Mouse (Mus musculus) lung, postnatal 0 days (tissue): ENCODE results near the gene 9130213A22Rik. TPM values are rescaled to one million over a fixed set of nuclear protein-coding genes. Genes with fewer than 3 reads are reported as not detected.

Experiments used
- ATAC-seq: fragments of 200-750 bp; cut with Nextera tagmentation; 2 replicates; pipeline ENCODE4 v1.8.0; 2017; ENCODE audit warnings: moderate library complexity
- DNase-seq: peaks from one replicate; pipeline ENCODE4 v3.0.0-alpha.2; 2016; ENCODE audit warnings: low spot score
- H3K27ac ChIP-seq: fragments of 300-500 bp; sonication (generic); 2 replicates; pipeline ENCODE4 v1.5.1; 2014; ENCODE audit warnings: antibody characterized with exemption, mild to moderate bottlenecking, low read length, mixed read lengths
- H3K27me3 ChIP-seq: fragments of 300-500 bp; sonication (generic); replicated peaks from 2 replicates; pipeline ENCODE4 v1.6.1; 2014; ENCODE audit warnings: low read length, mixed read lengths; ENCODE audit not compliant: insufficient read depth
- H3K36me3 ChIP-seq: fragments of 300-500 bp; sonication (generic); 2 replicates; pipeline ENCODE4 v1.6.1; 2014; ENCODE audit warnings: low read length, mixed read lengths; ENCODE audit not compliant: insufficient read depth
- H3K4me1 ChIP-seq: fragments of 300-500 bp; sonication (generic); 2 replicates; pipeline ENCODE4 v1.6.1; 2014; ENCODE audit warnings: antibody characterized with exemption, low read depth, low read length, mixed read lengths; ENCODE audit not compliant: insufficient read depth
- H3K4me2 ChIP-seq: fragments of 300-500 bp; sonication (generic); replicated peaks from 2 replicates; pipeline ENCODE4 v1.6.1; 2014; ENCODE audit warnings: low read depth, mild to moderate bottlenecking, low read length, moderate library complexity, mixed read lengths
- H3K4me3 ChIP-seq: fragments of 300-500 bp; sonication (generic); 2 replicates; pipeline ENCODE4 v1.5.1; 2014; ENCODE audit warnings: low read depth, low read length
- H3K9ac ChIP-seq: fragments of 300-500 bp; sonication (generic); replicated peaks from 2 replicates; pipeline ENCODE4 v1.6.1; 2014; ENCODE audit warnings: low read depth, mild to moderate bottlenecking
- H3K9me3 ChIP-seq: fragments of 300-500 bp; sonication (generic); 2 replicates; pipeline ENCODE4 v1.6.1; 2016; ENCODE audit warnings: low read length, mixed read lengths
- CTCF ChIP-seq: IDR thresholded peaks from 2 replicates; pipeline ENCODE4 v1.5.1; 2016; ENCODE audit warnings: antibody characterized with exemption, mild to moderate bottlenecking
- EP300 ChIP-seq: IDR thresholded peaks from 2 replicates; pipeline ENCODE4 v1.6.1; 2016; ENCODE audit warnings: antibody characterized with exemption, mild to moderate bottlenecking, control low read depth
- WGBS: fragments of 180-500 bp; shearing (Covaris S2); extraction: QIAGEN DNeasy Blood & Tissue Kit; methylation state at CpG from one replicate; pipeline ENCODE4 v1.1.7; 2014; 5-methylcytosine and 5-hydroxymethylcytosine counted together
- polyA plus RNA-seq: library from polyadenylated mRNA; unstranded; fragments of >200 nt; fragmentation: Nextera tagmentation; extraction: Ambion mirVana; gene quantifications from 2 replicates; pipeline ENCODE4 v1.2.1, GENCODE M21; 2015

The 9130213A22Rik gene
- polyA plus RNA-seq, result 0.42 and 0.50 TPM in 2 replicates

GRCm38 (mm10) chr11:69122336-69122951 is at the start of gene 9130213A22Rik:
Gene 9130213A22Rik, minus strand, starts transcription at chr11:69122589.
- peak; percentile 62 for ATAC-seq

GRCm38 (mm10) chr11:69171626-69172025 is 49.2 kb upstream of the 9130213A22Rik start:
- no peaks in the 10 kb centered on the region for H3K4me1 ChIP-seq
- ATAC-seq, result peak; percentile 81
- no peak overlapping the region for H3K9ac ChIP-seq
- no peak overlapping the region for H3K27ac ChIP-seq
- peak; percentile 88 for DNase-seq
- H3K4me3 ChIP-seq, result no peak overlapping the region
- TF ChIP-seq CTCF, result peak; percentile 88
- TF ChIP-seq EP300, result no peak
- WGBS, result 21% methylated on average over 7 of the region's 7 CpGs
- no peak overlapping the region for H3K4me2 ChIP-seq
- no peaks in the 10 kb centered on the region for H3K9me3 ChIP-seq
- H3K27me3 ChIP-seq, result no peaks in the 10 kb centered on the region
- H3K36me3 ChIP-seq, result no peaks in the 10 kb centered on the region

More at GRCm38 (mm10) chr11:69122336-69122951, at the start of gene 9130213A22Rik:
- no peaks in the 10 kb centered on the region for H3K27me3 ChIP-seq
- no peaks in the 10 kb centered on the region for H3K9me3 ChIP-seq
- DNase-seq, result peak; percentile 93
- TF ChIP-seq CTCF, result peak; percentile 83
- TF ChIP-seq EP300, result no peak
- peak within 1 kb of the TSS; percentile 54 for H3K4me3 ChIP-seq
- peak within 1 kb of the TSS; percentile 48 for H3K9ac ChIP-seq
- peaks cover 23% of the 10 kb centered on the region; the same call in 1 of the 2 replicates for H3K4me1 ChIP-seq
- WGBS, result under 1% methylated on average over 59 of the region's 66 CpGs
- H3K36me3 ChIP-seq, result no peaks in the 10 kb centered on the region
- peak within 1 kb of the TSS; percentile 87 for H3K27ac ChIP-seq
- H3K4me2 ChIP-seq, result peak within 1 kb of the TSS; percentile 77

- H3K4me2 ChIP-seq, result no peak overlapping the region
- H3K4me1 ChIP-seq, result no peaks in the 10 kb centered on the region
- TF ChIP-seq EP300, result no peak
- TF ChIP-seq CTCF, result no peak
- H3K27me3 ChIP-seq, result no peaks in the 10 kb centered on the region
- H3K9ac ChIP-seq, result no peak overlapping the region
- no peak overlapping the region for H3K27ac ChIP-seq
- H3K4me3 ChIP-seq, result no peak overlapping the region
- no peaks in the 10 kb centered on the region for H3K36me3 ChIP-seq
- no peaks in the 10 kb centered on the region for H3K9me3 ChIP-seq
- DNase-seq (no peak), ATAC-seq (no peak)
- WGBS, result 74% methylated on average over 12 of the region's 12 CpGs
Measured at GRCm38 (mm10) chr11:69169313-69169712, 46.9 kb upstream of the 9130213A22Rik start.

- DNase-seq, result no peak
- no peak within 1 kb of the TSS for H3K4me3 ChIP-seq
Measured at GRCm38 (mm10) chr11:69156800-69157199, 34.4 kb upstream of the 9130213A22Rik start, which contains the start of gene Alox12b. Gene Alox12b, plus strand, starts transcription at chr11:69156989.

GRCm38 (mm10) chr11:69155351-69155750 is 33.0 kb upstream of the 9130213A22Rik start:
- WGBS, result 17% methylated on average over 1 of the region's 1 CpGs

More at GRCm38 (mm10) chr11:69156800-69157199, 34.4 kb upstream of the 9130213A22Rik start, which contains the start of gene Alox12b:
- H3K4me2 ChIP-seq, result no peak within 1 kb of the TSS
- no peak within 1 kb of the TSS for H3K9ac ChIP-seq
- H3K4me1 ChIP-seq, result no peaks in the 10 kb centered on the region
- TF ChIP-seq EP300, result no peak
- no peak for TF ChIP-seq CTCF
- no peaks in the 10 kb centered on the region for H3K36me3 ChIP-seq
- ATAC-seq, result no peak
- 7% methylated on average over 18 of the region's 18 CpGs for WGBS
- no peaks in the 10 kb centered on the region for H3K9me3 ChIP-seq
- no peak within 1 kb of the TSS for H3K27ac ChIP-seq
- H3K27me3 ChIP-seq, result peaks cover 7% of the 10 kb centered on the region; the same call in 1 of the 2 replicates

GRCm38 (mm10) chr11:69153831-69154230 is 31.4 kb upstream of the 9130213A22Rik start:
- Histone ChIP-seq H3K9ac (no peak overlapping the region), H3K4me3 (no peak overlapping the region), H3K27ac (no peak overlapping the region), H3K36me3 (no peaks in the 10 kb centered on the region), H3K27me3 (peaks cover 7% of the 10 kb centered on the region; the same call in 1 of the 2 replicates), H3K9me3 (no peaks in the 10 kb centered on the region), H3K4me1 (no peaks in the 10 kb centered on the region), H3K4me2 (no peak overlapping the region)
- ATAC-seq, result no peak
- DNase-seq, result no peak
- TF ChIP-seq EP300, result no peak
- no peak for TF ChIP-seq CTCF
- WGBS, result 74% methylated on average over 8 of the region's 8 CpGs

More at GRCm38 (mm10) chr11:69155351-69155750, 33.0 kb upstream of the 9130213A22Rik start:
- H3K9me3 ChIP-seq, result no peaks in the 10 kb centered on the region
- no peak overlapping the region for H3K27ac ChIP-seq
- no peaks in the 10 kb centered on the region for H3K4me1 ChIP-seq
- no peak for TF ChIP-seq EP300
- no peak for DNase-seq
- no peak for ATAC-seq
- no peaks in the 10 kb centered on the region for H3K36me3 ChIP-seq
- H3K4me2 ChIP-seq, result no peak overlapping the region
- H3K9ac ChIP-seq, result no peak overlapping the region
- no peak overlapping the region for H3K4me3 ChIP-seq
- peaks cover 7% of the 10 kb centered on the region; the same call in 1 of the 2 replicates for H3K27me3 ChIP-seq
